Mouse (Mus musculus) macrophage (primary cell): ENCODE measurements around the gene Acads. TPM values are rescaled to one million over a fixed set of nuclear protein-coding genes. Genes with fewer than 3 reads are reported as not detected.

Source experiments
- polyA plus RNA-seq: library from polyadenylated mRNA; stranded (reverse); fragments of 250-400 nt; gene quantifications from 3 replicates; pipeline ENCODE4 v1.2.4, GENCODE M21; 2018; ENCODE audit warnings: inconsistent platforms

Acads gene
- polyA plus RNA-seq, 1 experiment from 2014 or later, result 18.4 TPM

Other genes starting within 250 kb of the Acads start
- 217 to 389 TPM (median 305 TPM) in 3 replicates for gene Oasl2, start 222.4 kb downstream of the Acads start, polyA plus RNA-seq
- 15.4 to 36.8 TPM (median 25.2 TPM) in 3 replicates for gene Oasl1, start 196.1 kb downstream of the Acads start, polyA plus RNA-seq
- 15.9 to 19.6 TPM (median 16.7 TPM) in 3 replicates for gene 2210016L21Rik, start 177.2 kb downstream of the Acads start, polyA plus RNA-seq
- gene Hnf1a, start 148.3 kb downstream of the Acads start, polyA plus RNA-seq, result not detected in 3 replicates
- gene Sppl3, start 108.2 kb downstream of the Acads start, polyA plus RNA-seq, result 21.6 to 35.1 TPM (median 24.9 TPM) in 3 replicates
- gene Gm10401, start 21.1 kb downstream of the Acads start, polyA plus RNA-seq, result 1.4 TPM in 1 of 3 replicates, not detected in the others
- 4.7 to 6.5 TPM (median 5.0 TPM) in 3 replicates for gene Unc119b, start 15.6 kb upstream of the Acads start, polyA plus RNA-seq
- gene Mlec, start 38.8 kb upstream of the Acads start, polyA plus RNA-seq, result 48.9 to 54.7 TPM (median 49.7 TPM) in 3 replicates
- not detected in 3 replicates for gene Cabp1, start 75.0 kb upstream of the Acads start, polyA plus RNA-seq
- gene Pop5, start 116.5 kb upstream of the Acads start, polyA plus RNA-seq, result 18.6 to 30.7 TPM (median 22.3 TPM) in 3 replicates
- gene Rnf10, start 153.6 kb upstream of the Acads start, polyA plus RNA-seq, result 89.0 to 101 TPM (median 92.8 TPM) in 3 replicates
- gene Coq5, start 160.3 kb upstream of the Acads start, polyA plus RNA-seq, result 22.6 to 29.0 TPM (median 22.8 TPM) in 3 replicates
- gene Dynll1, start 181.7 kb upstream of the Acads start, polyA plus RNA-seq, result 156 to 244 TPM (median 202 TPM) in 3 replicates
- 61.4 to 98.7 TPM (median 76.4 TPM) in 3 replicates for gene Srsf9, start 207.8 kb upstream of the Acads start, polyA plus RNA-seq
- gene Gatc, start 221.8 kb upstream of the Acads start, polyA plus RNA-seq, result 23.7 to 43.8 TPM (median 24.3 TPM) in 3 replicates
- 36.6 to 91.2 TPM (median 78.9 TPM) in 3 replicates for gene Triap1, start 221.9 kb upstream of the Acads start, polyA plus RNA-seq
- 268 to 413 TPM (median 344 TPM) in 3 replicates for gene Cox6a1, start 229.6 kb upstream of the Acads start, polyA plus RNA-seq